Mouse (Mus musculus): Measurements from ENCODE around the gene Smyd4.
"Not testable (repeated sequence)": the region's sequence is repeated elsewhere in the genome, so short reads cannot be mapped to it uniquely, and the experiment has no call there.

Gene Smyd4

GRCm38 (mm10) chr11:75344716-75345115, 3.5 kb upstream of the Smyd4 start:
- no peak for DNase-seq (ENCODE audit: inconsistent age in 2 of 2, low spot score in 1 of 2)

GRCm38 (mm10) chr11:75346556-75347187, 1.6 kb upstream of the Smyd4 start:
- DNase-seq (ENCODE audit: inconsistent age in 2 of 2, low spot score in 1 of 2): no peak

GRCm38 (mm10) chr11:75347188-75347585, 1.0 kb upstream of the Smyd4 start:
- no peak for DNase-seq (ENCODE audit: inconsistent age in 2 of 2, low spot score in 1 of 2)

GRCm38 (mm10) chr11:75347596-75347995, 637 bp upstream of the Smyd4 start:
- peak in 1 of 2 experiments; percentile 16 for DNase-seq (ENCODE audit: inconsistent age in 2 of 2, low spot score in 1 of 2)

- no peak for DNase-seq (ENCODE audit: inconsistent age in 2 of 2, low spot score in 1 of 2)
These were observed 643 bp downstream of the Smyd4 start for GRCm38 (mm10) chr11:75348890-75349261.

- no peak for DNase-seq (ENCODE audit: inconsistent age in 2 of 2, low spot score in 1 of 2)
These were observed 3.0 kb downstream of the Smyd4 start for GRCm38 (mm10) chr11:75351225-75351624.

- DNase-seq (ENCODE audit: inconsistent age in 2 of 2, low spot score in 1 of 2): peak in 1 of 2 experiments; percentile 42
These were observed 7.2 kb downstream of the Smyd4 start for GRCm38 (mm10) chr11:75355475-75355874.

GRCm38 (mm10) chr11:75377125-75377524, 28.9 kb downstream of the Smyd4 start:
- no peak for DNase-seq (ENCODE audit: inconsistent age in 2 of 2, low spot score in 1 of 2)

GRCm38 (mm10) chr11:75378786-75379185, 30.6 kb downstream of the Smyd4 start:
- DNase-seq (ENCODE audit: inconsistent age in 2 of 2, low spot score in 1 of 2): not testable (repeated sequence)

- peak; percentile 54 to 68 for DNase-seq (ENCODE audit: inconsistent age in 2 of 2, low spot score in 1 of 2)
These were observed 35.3 kb downstream of the Smyd4 start for GRCm38 (mm10) chr11:75383529-75383928.

- no peak for DNase-seq (ENCODE audit: inconsistent age in 2 of 2, low spot score in 1 of 2)
These were observed 47.4 kb downstream of the Smyd4 start for GRCm38 (mm10) chr11:75395611-75396010.

GRCm38 (mm10) chr11:75397452-75397851, 49.2 kb downstream of the Smyd4 start:
- no peak for DNase-seq (ENCODE audit: inconsistent age in 2 of 2, low spot score in 1 of 2)

GRCm38 (mm10) chr11:75399411-75399841, 51.2 kb downstream of the Smyd4 start:
- DNase-seq (ENCODE audit: inconsistent age in 2 of 2, low spot score in 1 of 2): peak; percentile 86 to 88

GRCm38 (mm10) chr11:75400099-75400498, 51.9 kb downstream of the Smyd4 start:
- DNase-seq (ENCODE audit: inconsistent age in 2 of 2, low spot score in 1 of 2): peak in 1 of 2 experiments; percentile 19

- DNase-seq (ENCODE audit: inconsistent age in 2 of 2, low spot score in 1 of 2): peak; percentile 59 to 86
These were observed 54.0 kb downstream of the Smyd4 start for GRCm38 (mm10) chr11:75402271-75402690.

- peak; percentile 57 to 65 for DNase-seq (ENCODE audit: inconsistent age in 2 of 2, low spot score in 1 of 2)
These were observed 55.2 kb downstream of the Smyd4 start for GRCm38 (mm10) chr11:75403301-75404052.

- DNase-seq (ENCODE audit: inconsistent age in 2 of 2, low spot score in 1 of 2): no peak
These were observed 56.6 kb downstream of the Smyd4 start for GRCm38 (mm10) chr11:75404801-75405200.

GRCm38 (mm10) chr11:75406104-75406503, 57.9 kb downstream of the Smyd4 start:
- no peak for DNase-seq (ENCODE audit: inconsistent age in 2 of 2, low spot score in 1 of 2)

- DNase-seq (ENCODE audit: inconsistent age in 2 of 2, low spot score in 1 of 2): peak in 1 of 2 experiments; percentile 83
These were observed 58.6 kb downstream of the Smyd4 start for GRCm38 (mm10) chr11:75406865-75407264.

GRCm38 (mm10) chr11:75409679-75410575, 61.7 kb downstream of the Smyd4 start:
- DNase-seq (ENCODE audit: inconsistent age in 2 of 2, low spot score in 1 of 2): no peak

- no peak for DNase-seq (ENCODE audit: inconsistent age in 2 of 2, low spot score in 1 of 2)
These were observed 62.4 kb downstream of the Smyd4 start for GRCm38 (mm10) chr11:75410591-75410990.
